Mouse (Mus musculus) thymus, adult 18-20 months (tissue): ENCODE results near the gene Ndn.

Source experiments
- DNase-seq, 2 experiments: peaks; one replicate each; pipeline ENCODE4 v3.0.0; 2022; ENCODE audit warnings: mixed read lengths in 2 of 2

Gene Ndn

GRCm38 (mm10) chr7:62346269-62346668 is at the start of gene Ndn:
Gene Ndn, plus strand, starts transcription at chr7:62346569.
- DNase-seq, result no peak

DNA sequence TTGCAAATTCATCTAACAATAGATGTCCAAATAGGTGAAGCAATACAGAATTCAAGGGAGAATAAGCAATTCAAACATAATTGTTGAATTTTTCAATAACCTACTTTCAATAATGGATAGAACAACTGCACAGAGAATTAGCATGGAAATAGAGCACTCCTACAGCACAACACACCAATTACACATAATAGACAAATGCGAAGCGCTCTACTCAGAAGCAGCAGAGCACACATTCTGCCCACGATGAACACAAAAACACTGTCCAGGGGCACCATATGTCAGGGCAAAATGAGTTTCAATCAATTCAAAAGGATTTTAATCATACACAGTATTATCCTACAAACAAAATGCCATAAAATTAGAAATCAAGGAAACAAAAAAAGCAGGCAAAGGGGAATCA is 43.9 kb upstream of the Ndn start:
- no peak for DNase-seq

DNA sequence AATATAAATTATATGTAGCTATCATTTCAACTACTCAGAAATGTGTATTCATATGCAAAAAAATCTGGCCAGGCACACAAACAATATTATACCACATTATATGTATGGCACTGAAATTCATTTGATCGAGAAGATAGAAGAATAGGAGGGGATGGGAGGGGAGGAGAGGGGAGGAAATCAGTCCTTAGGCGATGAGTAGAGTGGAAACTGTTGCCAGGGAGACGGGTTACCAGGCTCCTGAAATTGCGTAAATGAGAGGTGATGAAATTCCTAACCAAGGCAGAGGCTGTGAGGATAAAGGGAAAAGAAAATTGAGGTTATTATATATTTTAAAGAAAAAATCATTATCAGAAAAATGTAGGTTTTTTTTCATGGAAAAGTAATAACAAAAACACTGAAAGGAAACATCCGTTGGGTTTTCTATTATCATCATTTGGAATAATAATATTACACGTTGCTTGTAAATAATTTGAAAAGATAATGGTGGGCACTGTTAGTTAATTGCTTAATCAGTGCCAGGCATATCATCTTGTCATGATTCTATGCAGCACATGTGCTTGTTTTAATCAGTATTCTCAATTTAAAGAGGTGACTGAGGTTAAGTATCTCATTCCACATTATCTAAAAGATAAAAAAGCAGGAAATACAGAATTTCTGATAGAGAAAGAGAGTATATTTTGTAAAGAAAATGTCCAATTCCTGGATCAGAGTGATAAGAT is 39.3 kb upstream of the Ndn start:
- DNase-seq, result no peak

DNA sequence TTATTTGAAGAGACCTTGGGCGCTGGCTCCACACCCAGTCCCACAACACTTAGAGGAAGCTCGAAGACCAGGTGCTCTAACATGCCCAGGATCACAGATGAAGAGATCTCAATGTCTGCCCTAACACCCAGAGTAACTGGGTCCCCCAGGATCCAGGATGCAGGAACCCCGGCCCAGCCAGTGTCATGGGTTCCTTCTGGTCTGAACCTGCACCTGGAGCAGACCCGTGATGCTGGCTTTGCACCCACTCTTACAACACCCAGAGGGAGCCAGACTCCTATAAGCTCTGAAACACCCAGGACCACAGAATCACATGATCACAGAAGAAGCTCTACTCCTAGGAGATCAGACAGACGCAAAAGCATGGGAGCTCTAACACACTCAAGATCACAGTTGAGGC is 29.6 kb upstream of the Ndn start:
- no peak for DNase-seq

- no peak for DNase-seq
These were observed 958 bp upstream of the Ndn start for GRCm38 (mm10) chr7:62345411-62345810.

DNA sequence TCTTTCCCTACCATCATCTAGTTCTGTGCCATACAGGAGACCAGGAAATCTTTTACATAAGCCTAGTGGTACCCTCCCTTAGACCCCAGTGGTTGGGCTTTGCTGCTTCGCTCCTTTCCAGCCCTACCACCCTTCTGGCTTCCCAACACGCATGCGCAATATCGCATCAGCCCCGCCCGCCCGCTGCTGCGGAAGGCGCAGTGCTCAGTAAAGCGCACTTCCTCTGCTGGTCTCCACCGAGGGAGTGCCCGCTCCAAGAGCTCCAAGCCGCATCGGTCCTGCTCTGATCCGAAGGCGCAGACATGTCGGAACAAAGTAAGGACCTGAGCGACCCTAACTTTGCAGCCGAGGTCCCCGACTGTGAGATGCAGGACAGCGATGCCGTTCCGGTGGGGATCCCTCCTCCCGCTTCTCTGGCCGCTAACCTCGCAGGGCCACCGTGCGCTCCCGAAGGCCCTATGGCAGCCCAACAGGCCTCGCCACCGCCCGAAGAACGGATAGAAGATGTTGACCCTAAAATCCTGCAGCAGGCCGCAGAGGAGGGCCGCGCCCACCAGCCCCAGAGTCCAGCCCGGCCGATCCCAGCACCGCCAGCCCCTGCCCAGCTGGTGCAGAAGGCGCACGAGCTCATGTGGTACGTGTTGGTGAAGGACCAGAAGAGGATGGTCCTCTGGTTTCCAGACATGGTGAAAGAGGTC is 1.9 kb downstream of the Ndn start:
- DNase-seq, result peak in 1 of 2 experiments; percentile 1

DNA sequence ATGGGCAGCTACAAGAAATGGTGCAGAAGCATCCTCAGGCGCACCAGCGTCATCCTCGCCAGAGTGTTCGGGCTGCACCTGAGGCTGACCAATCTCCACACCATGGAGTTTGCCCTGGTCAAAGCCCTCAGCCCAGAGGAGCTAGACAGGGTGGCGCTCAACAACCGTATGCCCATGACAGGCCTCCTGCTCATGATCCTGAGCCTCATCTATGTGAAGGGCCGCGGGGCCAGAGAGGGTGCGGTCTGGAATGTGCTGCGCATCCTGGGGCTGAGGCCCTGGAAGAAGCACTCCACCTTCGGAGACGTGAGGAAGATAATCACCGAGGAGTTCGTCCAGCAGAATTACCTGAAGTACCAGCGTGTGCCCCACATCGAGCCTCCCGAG is 2.4 kb downstream of the Ndn start:
- DNase-seq, result no peak

DNA sequence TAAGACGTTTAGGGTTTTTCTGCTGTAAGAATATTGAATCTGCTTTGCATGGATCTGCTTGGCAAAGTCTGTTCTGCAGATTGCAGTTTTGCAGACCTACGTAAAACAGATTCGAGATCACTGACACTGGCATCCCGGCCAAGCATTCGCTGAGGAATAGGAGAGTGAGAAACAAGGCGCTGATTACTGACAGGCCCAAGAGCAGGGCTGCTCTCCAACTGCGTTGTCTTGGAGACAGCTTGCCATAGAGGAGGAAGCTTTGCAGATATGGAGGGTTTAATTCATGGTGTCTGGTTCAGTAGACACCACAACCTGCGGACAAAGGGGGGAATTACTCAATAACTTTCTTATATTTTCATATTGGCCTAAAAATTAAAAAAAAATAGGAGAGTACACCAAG is 4.9 kb downstream of the Ndn start:
- no peak for DNase-seq

- DNase-seq, result no peak
These were observed 18.8 kb downstream of the Ndn start for GRCm38 (mm10) chr7:62365039-62365636.

DNA sequence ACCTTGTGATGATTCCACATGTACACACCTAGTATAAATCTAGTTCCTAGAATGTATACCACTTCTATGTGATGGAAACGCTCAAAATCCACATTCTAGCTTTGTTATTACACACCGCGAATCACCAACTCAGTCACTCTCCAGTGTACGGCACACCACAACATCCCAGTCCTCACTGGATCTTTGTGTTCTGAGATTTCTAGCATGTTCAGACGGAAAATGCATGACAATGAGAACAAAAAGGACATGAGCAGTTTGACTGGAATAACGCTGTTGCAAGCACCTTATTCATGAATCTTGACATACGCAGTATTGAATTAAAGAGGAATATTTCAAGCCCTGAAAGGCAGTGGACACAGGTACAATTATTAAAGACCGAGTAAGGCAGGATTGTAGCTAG is 20.4 kb downstream of the Ndn start:
- no peak for DNase-seq

- no peak for DNase-seq
These were observed 29.3 kb downstream of the Ndn start for GRCm38 (mm10) chr7:62375658-62376057.

DNA sequence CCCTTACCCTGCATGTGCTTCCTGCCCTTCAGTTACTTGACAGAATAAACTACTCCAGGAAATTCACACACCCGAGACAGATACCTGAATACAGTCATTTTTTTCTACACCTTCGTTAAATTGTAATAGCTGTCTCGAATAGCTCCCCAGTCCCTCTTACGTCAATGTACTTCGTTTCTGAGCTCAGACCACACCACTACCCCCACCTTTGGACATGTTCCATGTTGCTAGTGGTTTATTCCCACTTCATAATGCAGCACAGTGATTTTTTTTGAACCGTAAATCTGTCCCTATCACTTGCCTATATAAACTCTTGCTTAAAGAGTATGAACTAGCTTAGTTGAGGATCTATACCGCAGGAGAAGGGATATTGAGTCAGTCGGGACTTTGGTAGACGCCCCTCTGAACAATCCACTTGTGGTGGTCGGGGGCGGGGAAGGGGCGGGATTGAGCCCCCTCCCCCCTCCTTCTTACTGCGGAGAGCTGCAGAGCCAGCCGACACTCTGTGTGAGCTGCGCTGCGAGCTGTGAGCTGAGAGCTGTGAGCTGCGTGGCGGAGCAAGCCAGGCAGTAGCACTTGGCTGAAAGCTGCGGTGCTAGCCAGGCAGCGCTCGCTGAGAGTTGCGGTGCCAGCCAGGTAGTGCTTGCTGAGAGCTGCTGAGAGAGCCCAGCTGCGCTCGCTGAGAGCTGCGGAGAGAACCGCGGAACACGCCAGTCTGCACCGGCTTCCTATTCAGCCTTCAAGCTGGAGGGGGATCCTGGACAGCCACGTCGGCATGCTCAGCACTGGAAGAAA is 30.3 kb downstream of the Ndn start, which contains the start of gene Magel2:
Gene Magel2, plus strand, starts transcription at position 501 of the 795 bp plus-strand sequence.
- no peak for DNase-seq

GRCm38 (mm10) chr7:62377313-62377712 is 30.9 kb downstream of the Ndn start:
- DNase-seq, result no peak

DNA sequence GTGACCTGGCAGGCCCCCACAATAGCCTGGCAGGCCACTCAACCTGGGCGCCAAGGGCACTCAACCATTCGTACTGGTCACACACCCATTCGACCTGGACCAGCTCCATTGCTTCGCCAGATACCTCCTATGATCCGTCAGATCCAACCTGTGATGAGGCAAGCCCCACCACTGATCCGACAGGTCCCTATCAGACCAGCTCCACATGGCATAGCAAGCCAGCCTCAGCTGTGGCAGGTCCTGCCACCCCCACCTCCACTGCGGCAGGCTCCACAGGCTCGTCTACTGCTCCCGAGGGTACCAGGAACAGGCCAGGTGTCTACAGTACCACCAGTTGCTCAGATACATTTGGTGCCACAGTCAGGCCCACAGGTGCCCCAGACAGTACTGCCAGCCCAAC is 32.2 kb downstream of the Ndn start:
- no peak for DNase-seq

DNA sequence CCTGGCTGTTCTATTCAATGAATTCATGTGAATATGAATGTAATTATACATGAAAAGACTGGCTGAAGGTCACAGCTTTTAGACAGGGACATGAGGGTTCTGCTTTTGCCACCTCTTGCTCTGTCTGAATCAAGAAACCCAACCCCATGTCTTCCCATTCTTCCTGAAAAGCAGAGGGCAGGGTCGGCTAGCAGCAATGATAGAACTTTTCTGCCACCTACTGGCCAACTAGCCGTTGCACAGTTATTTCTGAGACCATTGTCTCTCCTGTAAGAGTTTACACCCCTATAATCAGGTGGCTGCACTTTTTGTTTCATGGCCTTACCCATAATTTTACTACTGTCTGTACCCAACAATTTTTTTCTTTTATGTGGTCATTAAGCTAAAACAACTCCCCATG is 36.0 kb downstream of the Ndn start:
- DNase-seq, result no peak

- DNase-seq, result no peak
These were observed 41.9 kb downstream of the Ndn start for GRCm38 (mm10) chr7:62388291-62388690.

DNA sequence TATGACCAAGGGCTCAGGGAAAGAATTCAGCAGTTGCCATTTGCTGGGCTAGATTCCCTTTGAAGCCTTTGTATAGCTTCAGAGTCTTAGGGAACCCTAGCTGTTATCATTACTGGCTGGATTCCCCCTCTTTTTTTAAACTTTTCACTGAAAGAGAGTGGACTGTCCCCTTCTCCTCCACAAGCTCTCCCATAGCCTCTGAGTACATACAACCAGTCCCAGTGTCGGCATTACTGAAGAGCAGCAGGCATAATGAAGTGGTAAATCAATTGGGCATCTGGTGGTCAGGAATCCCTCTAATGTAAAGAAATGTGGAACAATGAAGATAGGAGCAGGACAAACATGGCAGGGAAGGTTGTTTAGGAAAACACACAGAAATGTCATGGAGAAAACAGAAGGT is 45.8 kb downstream of the Ndn start:
- no peak for DNase-seq
